Mouse (Mus musculus) forelimb bud, embryonic 11.5 days (tissue): Measurements from ENCODE around the gene Tet1.
"Not testable (repeated sequence)": the region's sequence is repeated elsewhere in the genome, so short reads cannot be mapped to it uniquely, and the experiment has no call there.

Experiments
- DNase-seq: peaks from one replicate; pipeline ENCODE4 v3.0.0-alpha.2; 2012; ENCODE audit warnings: low read depth, low spot score

Gene Tet1

DNA sequence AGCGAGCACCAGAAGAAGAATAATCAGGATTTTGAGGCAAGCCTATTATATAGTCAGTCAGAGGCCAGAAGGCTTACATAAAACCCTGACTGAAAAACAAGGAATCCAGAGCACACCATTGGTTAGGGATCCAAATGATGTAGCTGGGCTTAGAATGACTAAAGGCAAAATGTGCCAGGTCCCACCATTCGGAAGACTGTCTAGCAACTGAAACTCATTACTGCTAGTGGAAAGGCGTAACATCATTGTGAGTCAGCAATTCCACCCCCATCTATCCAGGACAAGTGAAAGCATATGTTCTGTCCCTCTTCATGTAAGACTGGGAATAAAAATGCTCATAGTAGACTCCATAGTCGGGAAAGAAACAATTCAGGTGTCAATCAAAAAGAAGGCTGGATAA is 57.8 kb downstream of the Tet1 start:
- no peak for DNase-seq

- no peak for DNase-seq
Measured at GRCm38 (mm10) chr10:62848783-62849182, 60.0 kb downstream of the Tet1 start.

DNA sequence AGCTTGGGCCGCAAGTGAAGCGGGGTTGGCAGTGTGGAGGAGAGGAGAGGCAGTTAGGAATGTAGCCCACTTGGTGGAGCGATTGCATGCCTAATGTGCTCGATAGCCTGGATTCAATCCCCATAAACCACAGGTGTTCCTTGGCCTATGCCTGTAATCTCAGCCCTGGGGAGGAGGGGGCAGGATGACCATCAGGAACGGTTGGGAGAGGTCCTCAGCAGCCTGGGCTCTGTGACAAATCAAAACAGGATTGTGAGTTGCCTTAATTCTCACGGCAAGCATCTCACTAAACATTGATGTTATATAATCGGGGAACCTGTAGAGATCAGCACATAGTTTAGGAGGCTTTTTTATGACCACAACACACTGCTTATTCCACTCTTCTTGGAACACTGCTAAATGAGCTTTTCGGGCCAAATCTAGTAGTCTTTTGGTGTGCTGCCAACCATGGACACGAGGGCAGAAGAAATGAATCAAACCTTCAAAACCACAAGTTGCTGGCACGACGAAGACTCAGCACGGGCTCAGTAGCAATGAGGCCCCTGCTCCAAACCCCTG is 61.6 kb downstream of the Tet1 start:
- no peak for DNase-seq

GRCm38 (mm10) chr10:62843787-62844491 is 64.9 kb downstream of the Tet1 start:
- DNase-seq: peak; percentile 44

DNA sequence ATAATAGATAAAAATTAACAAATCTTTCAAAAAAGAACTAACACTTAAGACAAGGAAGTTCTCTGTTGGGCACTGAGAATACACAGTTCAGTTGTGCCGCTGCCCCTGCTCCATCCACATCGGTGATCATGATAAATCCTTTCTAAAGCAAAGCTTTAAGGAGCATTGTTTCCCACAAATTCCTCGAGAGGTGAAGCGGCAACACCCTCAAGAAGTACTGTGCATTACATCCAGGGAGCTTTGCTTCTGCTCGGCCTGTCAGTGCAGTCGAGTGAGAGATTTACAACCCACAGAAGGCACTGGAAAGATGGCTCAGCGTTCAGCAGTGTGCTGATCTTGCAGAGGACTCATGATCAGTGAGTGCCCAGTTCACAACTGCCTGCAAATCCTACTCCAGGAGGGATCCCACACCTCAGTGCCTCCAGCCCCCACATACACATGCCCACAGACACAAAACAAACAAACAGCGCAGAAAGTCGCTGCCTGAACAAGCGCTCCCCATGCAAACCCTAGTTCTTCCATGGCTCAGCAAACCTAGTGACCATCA is 66.8 kb downstream of the Tet1 start:
- DNase-seq: no peak

DNA sequence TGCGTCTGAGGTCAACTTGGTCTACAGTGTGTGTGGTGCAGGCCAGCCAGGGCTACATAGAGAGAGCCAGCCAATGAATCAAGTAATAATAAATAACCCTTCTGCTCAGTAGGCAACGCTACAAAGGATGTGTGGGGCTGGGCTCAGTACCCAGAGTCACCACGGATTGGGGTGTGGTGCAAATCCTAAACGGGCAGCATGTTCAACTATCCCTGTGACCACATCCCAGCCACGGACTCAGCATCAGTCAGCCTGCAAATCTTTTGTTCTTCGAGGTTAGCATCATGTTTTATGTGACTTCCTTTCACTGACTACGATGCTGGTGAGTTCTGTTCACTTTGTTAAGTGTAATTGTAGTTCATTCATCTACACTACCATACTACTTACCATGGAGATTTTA is 68.1 kb downstream of the Tet1 start:
- DNase-seq: no peak

- no peak for DNase-seq
Measured at GRCm38 (mm10) chr10:62837987-62838386, 70.8 kb downstream of the Tet1 start.

DNA sequence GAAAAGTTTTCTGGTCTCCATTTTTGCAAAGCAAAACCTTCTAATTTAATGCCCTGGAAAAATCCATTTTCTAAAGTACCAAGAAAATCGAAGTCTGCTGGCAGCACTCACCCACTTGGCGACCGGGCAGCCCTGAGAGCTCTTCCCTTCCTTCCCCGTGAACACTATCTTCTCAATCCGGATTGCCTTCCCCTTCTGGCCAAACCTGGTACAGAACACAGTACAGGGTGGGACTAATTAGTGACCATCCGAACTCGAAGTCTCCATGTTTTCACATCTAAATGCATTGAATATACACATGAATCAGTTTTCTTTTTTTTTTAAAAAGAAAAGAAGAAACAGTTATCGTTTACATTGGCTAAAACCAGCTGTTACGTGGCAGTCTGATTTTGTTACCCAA is 76.0 kb downstream of the Tet1 start:
- no peak for DNase-seq

GRCm38 (mm10) chr10:62831546-62831945 is 77.2 kb downstream of the Tet1 start:
- DNase-seq: no peak

GRCm38 (mm10) chr10:62824474-62824873 is 84.3 kb downstream of the Tet1 start:
- DNase-seq: no peak

GRCm38 (mm10) chr10:62823431-62823830 is 85.4 kb downstream of the Tet1 start:
- DNase-seq: no peak

- no peak for DNase-seq
Measured at GRCm38 (mm10) chr10:62810010-62810409, 98.8 kb downstream of the Tet1 start.

- no peak for DNase-seq
Measured at GRCm38 (mm10) chr10:62808766-62809165, 100.0 kb downstream of the Tet1 start.

DNA sequence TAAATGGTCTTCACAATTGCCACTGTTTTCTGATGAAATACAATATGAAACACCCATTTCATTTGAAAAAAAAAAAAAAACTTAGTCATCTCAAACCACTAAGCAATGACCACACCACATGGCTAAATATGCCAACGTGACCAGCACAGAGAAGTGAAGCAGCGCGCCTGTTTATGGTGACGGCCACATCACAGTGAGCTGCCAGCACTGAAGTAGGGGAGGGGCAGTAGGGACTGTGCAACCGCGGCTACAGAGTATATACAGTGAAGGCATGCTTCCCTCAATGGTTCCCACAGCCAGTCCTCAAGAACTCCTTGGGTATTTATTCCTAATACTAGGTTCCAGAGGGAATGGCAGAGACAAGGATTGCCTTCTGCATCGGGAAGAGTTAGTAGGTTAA is 100.5 kb downstream of the Tet1 start:
- DNase-seq: no peak

- DNase-seq: no peak
Measured at GRCm38 (mm10) chr10:62804106-62804505, 104.7 kb downstream of the Tet1 start.

DNA sequence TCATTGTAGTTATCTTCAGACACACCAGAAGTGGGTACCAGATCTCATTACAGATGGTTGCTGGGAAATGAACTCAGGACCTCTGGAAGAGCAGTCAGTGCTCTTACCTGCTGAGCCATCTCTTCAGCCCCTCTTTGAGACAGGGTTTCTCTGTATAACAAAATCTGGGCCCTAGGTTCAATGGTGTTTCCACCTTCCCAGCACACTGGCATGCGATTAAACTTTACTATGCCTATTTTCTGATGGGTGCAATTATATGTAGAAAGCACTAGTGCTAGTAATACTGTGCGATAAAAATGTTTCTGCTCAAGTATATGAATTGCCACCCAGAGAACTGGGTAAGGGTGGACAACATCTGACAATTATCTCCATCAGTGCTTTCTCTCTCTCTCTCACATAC is 105.5 kb downstream of the Tet1 start:
- no peak for DNase-seq

DNA sequence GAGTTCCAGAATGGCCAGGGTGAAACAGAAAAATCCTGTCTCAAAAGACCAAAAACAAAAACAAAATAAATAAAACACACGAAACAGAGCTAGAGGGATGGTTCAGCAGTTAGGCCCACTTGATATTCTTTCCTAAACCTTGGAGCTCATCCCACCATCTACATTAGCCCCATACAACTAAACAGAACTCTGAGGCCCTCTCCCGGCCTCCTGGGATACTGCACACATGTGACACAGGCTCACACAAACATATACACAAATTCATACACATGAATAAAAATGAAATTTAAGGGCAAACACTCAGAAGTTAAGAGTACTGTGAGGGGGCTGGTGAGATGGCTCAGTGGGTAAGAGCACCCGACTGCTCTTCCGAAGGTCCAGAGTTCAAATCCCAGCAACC is 114.6 kb downstream of the Tet1 start:
- no peak for DNase-seq

DNA sequence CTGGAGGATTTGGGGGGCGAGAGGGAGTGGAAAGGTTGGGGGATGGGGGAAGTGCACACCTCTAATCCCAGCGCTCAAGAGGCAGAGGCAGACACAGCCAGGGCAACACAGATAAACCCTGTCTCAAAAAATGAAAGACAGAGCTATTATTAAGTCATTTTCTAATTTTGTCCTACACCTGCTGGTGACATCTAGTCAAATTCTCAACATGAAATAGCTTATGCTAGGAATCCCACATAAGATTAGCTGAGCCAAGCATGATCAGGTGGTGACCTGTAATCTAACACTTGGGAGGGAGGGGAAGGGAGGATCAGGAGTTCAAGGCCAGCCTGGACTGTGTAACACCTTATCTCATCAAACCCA is 115.7 kb downstream of the Tet1 start:
- no peak for DNase-seq

- DNase-seq: peak; percentile 99
Measured at GRCm38 (mm10) chr10:62792177-62793090, 116.4 kb downstream of the Tet1 start, which contains the start of gene Ccar1. Ccar1 (minus strand) TSS chr10:62792286.

- no peak for DNase-seq
Measured at GRCm38 (mm10) chr10:62791251-62792176, 117.3 kb downstream of the Tet1 start.

- not testable (repeated sequence) for DNase-seq
Measured at GRCm38 (mm10) chr10:62781776-62782175, 127.0 kb downstream of the Tet1 start.
